13 mouse cellular contexts compared by ENCODE assay signal in genomic region chr11:121685491-121686001, GRCm38 (mm10). TPM values are rescaled to one million over a fixed set of nuclear protein-coding genes. Genes with fewer than 3 reads are reported as not detected.
DNase-seq lines count a peak whose midpoint lies in the region; ATAC-seq and TF ChIP-seq lines count a peak whose summit lies in the region.
"Had no signal": no experiment of that assay in that cellular context is flagged by ENCODE, and none has a peak within 500 bp of the region (broad histone marks: within the 10 kb centered on the region; RNA-seq: fewer than 3 reads in every experiment).

No protein-coding gene starts in this region.

- H3K4me1 ChIP-seq in liver, embryonic 15.5 days (replicated peaks), result 0 out of 2 replicates have a peak, but pooled peaks cover 2% of the 10 kb centered on the region
- H3K4me1 ChIP-seq in liver, embryonic 12.5 days, result no peaks in the 10 kb centered on the region
- H3K4me1 ChIP-seq in embryonic fibroblast, embryonic 13.5 days (ENCODE audit: control insufficient read depth, insufficient read depth, low read length), result peaks cover 3% of the 10 kb centered on the region

- TF ChIP-seq CTCF in embryonic fibroblast, embryonic 13.5 days (IDR thresholded peaks at IDR 0.05; ENCODE audit: borderline replicate concordance, insufficient read depth, low read length), result no peak

- no peak overlapping the region for H3ac ChIP-seq in myocyte (ENCODE audit: control insufficient read depth, insufficient read length)

- H3K27me3 ChIP-seq in liver, embryonic 15.5 days, result no peaks in the 10 kb centered on the region
- no peaks in the 10 kb centered on the region for H3K27me3 ChIP-seq in liver, embryonic 12.5 days (replicated peaks)
- H3K27me3 ChIP-seq in myocyte (ENCODE audit: control insufficient read depth, insufficient read depth, insufficient read length), result no peaks in the 10 kb centered on the region
- H3K27me3 ChIP-seq: embryonic facial prominence, embryonic 15.5 days; forebrain, embryonic 15.5 days; limb, embryonic 15.5 days had no signal

- no peak overlapping the region for H3K27ac ChIP-seq in liver, embryonic 15.5 days (replicated peaks)
- H3K27ac ChIP-seq in liver, embryonic 12.5 days, result no peak overlapping the region
- H3K27ac ChIP-seq in embryonic fibroblast, embryonic 13.5 days (ENCODE audit: insufficient read depth, low read length), result peak overlapping the region; percentile 39
- H3K27ac ChIP-seq: forebrain, embryonic 15.5 days had no signal

- H3K4me2 ChIP-seq in liver, embryonic 15.5 days, result no peak overlapping the region
- H3K4me2 ChIP-seq in liver, embryonic 12.5 days, result no peak overlapping the region
- H3K4me2 ChIP-seq in myocyte (ENCODE audit: low read depth), result peak overlapping the region; percentile 18
- H3K4me2 ChIP-seq: embryonic facial prominence, embryonic 15.5 days; forebrain, embryonic 15.5 days; limb, embryonic 15.5 days had no signal

- no peaks in the 10 kb centered on the region for H3K9me3 ChIP-seq in liver, embryonic 15.5 days (replicated peaks)
- no peaks in the 10 kb centered on the region for H3K9me3 ChIP-seq in liver, embryonic 12.5 days (replicated peaks)
- H3K9me3 ChIP-seq: embryonic facial prominence, embryonic 15.5 days; forebrain, embryonic 15.5 days; limb, embryonic 15.5 days had no signal

- peak; percentile 61 to 80 for DNase-seq in adrenal gland, adult (ENCODE audit: inconsistent age in 2 of 2, low spot score in 1 of 2)
- no peak for DNase-seq in adrenal gland, postnatal 4 days (ENCODE audit: low spot score in 2 of 2)
- DNase-seq in B cell, adult 2 months, result no peak
- DNase-seq in urinary bladder, adult 2 months (ENCODE audit: low spot score), result no peak
- DNase-seq: gastrocnemius, postnatal 14 days had no signal

- H3K4me3 ChIP-seq in liver, embryonic 15.5 days (replicated peaks), result no peak overlapping the region
- H3K4me3 ChIP-seq in liver, embryonic 12.5 days, result no peak overlapping the region
- H3K4me3 ChIP-seq in embryonic fibroblast, embryonic 13.5 days (ENCODE audit: insufficient read depth, low read length), result no peak overlapping the region
- H3K4me3 ChIP-seq in myocyte, result no peak overlapping the region
- H3K4me3 ChIP-seq: embryonic facial prominence, embryonic 15.5 days; forebrain, embryonic 15.5 days; limb, embryonic 15.5 days had no signal

- ATAC-seq in liver, embryonic 15.5 days (ENCODE audit: insufficient read depth), result peak; percentile 42; the same call in 1 of the 2 replicates
- ATAC-seq in liver, embryonic 12.5 days, result no peak
- ATAC-seq: forebrain, embryonic 15.5 days; hindbrain, embryonic 16.5 days had no signal

- H3K79me2 ChIP-seq in myocyte (ENCODE audit: control insufficient read depth, insufficient read depth), result no peaks in the 10 kb centered on the region

- H3K9ac ChIP-seq in liver, embryonic 15.5 days, result no peak overlapping the region
- no peak overlapping the region for H3K9ac ChIP-seq in liver, embryonic 12.5 days
- H3K9ac ChIP-seq: embryonic facial prominence, embryonic 15.5 days; forebrain, embryonic 15.5 days; limb, embryonic 15.5 days had no signal

- 52% methylated on average over 6 of the region's 6 CpGs for WGBS in liver, embryonic 15.5 days (ENCODE audit: insufficient replicate concordance)
- 45% methylated on average over 6 of the region's 6 CpGs for WGBS in liver, embryonic 12.5 days (ENCODE audit: insufficient replicate concordance)

- no peak for TF ChIP-seq POLR2A in embryonic fibroblast, embryonic 13.5 days (IDR thresholded peaks at IDR 0.05; ENCODE audit: low read depth, low read length)
- TF ChIP-seq POLR2A in myocyte (IDR thresholded peaks at IDR 0.05; ENCODE audit: insufficient read length, low read depth), result no peak

- H3K36me3 ChIP-seq in liver, embryonic 15.5 days (replicated peaks), result no peaks in the 10 kb centered on the region
- H3K36me3 ChIP-seq in liver, embryonic 12.5 days, result no peaks in the 10 kb centered on the region
- H3K36me3 ChIP-seq in myocyte (ENCODE audit: control insufficient read depth, insufficient read depth), result no peaks in the 10 kb centered on the region
- H3K36me3 ChIP-seq: embryonic facial prominence, embryonic 15.5 days; forebrain, embryonic 15.5 days; limb, embryonic 15.5 days had no signal

TF ChIP-seq in myocyte, 11 proteins besides CTCF, POLR2A, EP300 and RAD21:
- TF ChIP-seq MYOD1 (IDR thresholded peaks at IDR 0.05; ENCODE audit: control insufficient read depth in 1 of 3, insufficient read length in 2 of 3, low read depth in 2 of 3), result no peak
- TF ChIP-seq E2F4 (IDR thresholded peaks at IDR 0.05; ENCODE audit: insufficient read depth), result no peak
- TF ChIP-seq SRF (IDR thresholded peaks at IDR 0.05; ENCODE audit: control insufficient read depth, insufficient read length, low read depth), result no peak
- no peak for TF ChIP-seq REST (IDR thresholded peaks at IDR 0.05; ENCODE audit: insufficient read depth, insufficient read length)
- no peak for TF ChIP-seq USF1 (IDR thresholded peaks at IDR 0.05; ENCODE audit: low read depth)
- TF ChIP-seq MAX (IDR thresholded peaks at IDR 0.05; ENCODE audit: low read depth), result no peak
- TF ChIP-seq TCF3 (IDR thresholded peaks at IDR 0.05; ENCODE audit: insufficient read length, low read depth), result no peak
- no peak for TF ChIP-seq POLR2AphosphoS2 (IDR thresholded peaks at IDR 0.05; ENCODE audit: insufficient read length, low read depth)
- no peak for TF ChIP-seq TCF12 (IDR thresholded peaks at IDR 0.05; ENCODE audit: insufficient read depth, poor library complexity, severe bottlenecking)

RNA-seq across cellular contexts. Expression of gene B3gntl1, which starts 12.6 kb away (rescaled TPM):
- total RNA-seq in adrenal gland, postnatal 4 days (2021), result 10 to 100 TPM; 11.9 to 14.5 TPM
- polyA plus RNA-seq in liver, embryonic 15.5 days (2015; fragmentation: Nextera tagmentation; extraction: Ambion mirVana), result 1.8 and 2.0 TPM in 2 replicates
- polyA plus RNA-seq in liver, embryonic 12.5 days (2016; fragmentation: Nextera tagmentation; extraction: Ambion mirVana), result 2.5 and 2.9 TPM in 2 replicates
- polyA plus RNA-seq in embryonic fibroblast, embryonic 13.5 days (2011; ENCODE audit: insufficient read length, low read depth, missing spikeins), result 4.5 and 5.3 TPM in 2 replicates
- polyA plus RNA-seq in myocyte (2012; fragmentation: generic; extraction: Trizol), result 5.4 TPM
- 11.2 and 13.1 TPM in 2 replicates for polyA plus RNA-seq in urinary bladder, adult 2 months (2012; rRNA removed)

RNA-seq across cellular contexts. Expression of gene Metrnl, which starts 15.8 kb away (rescaled TPM):
- total RNA-seq in adrenal gland, postnatal 4 days (2021), result 10 to 100 TPM; 13.8 to 16.8 TPM
- polyA plus RNA-seq in liver, embryonic 15.5 days (2015; fragmentation: Nextera tagmentation; extraction: Ambion mirVana), result 3.4 and 4.2 TPM in 2 replicates
- 3.7 and 4.8 TPM in 2 replicates for polyA plus RNA-seq in liver, embryonic 12.5 days (2016; fragmentation: Nextera tagmentation; extraction: Ambion mirVana)
- 26.3 and 29.4 TPM in 2 replicates for polyA plus RNA-seq in embryonic fibroblast, embryonic 13.5 days (2011; ENCODE audit: insufficient read length, low read depth, missing spikeins)
- 44.0 TPM for polyA plus RNA-seq in myocyte (2012; fragmentation: generic; extraction: Trizol)
- polyA plus RNA-seq in urinary bladder, adult 2 months (2012; rRNA removed), result 39.0 and 46.7 TPM in 2 replicates

Comparison
In these comparisons a context has a peak if more than half of its experiments do, and no peak if none do; other contexts are left out.
1. DNase-seq: peak in adrenal gland, adult (2 of 2); none in adrenal gland, postnatal 4 days (0 of 2), B cell, adult 2 months (0 of 2) and urinary bladder, adult 2 months (single experiment).